Mouse (Mus musculus): ENCODE measurements around the gene Araf. TPM values are rescaled to one million over a fixed set of nuclear protein-coding genes. Genes with fewer than 3 reads are reported as not detected.

The Araf gene
- polyA plus RNA-seq, 1 experiment from 2014 or later, result 86.4 TPM

DNA sequence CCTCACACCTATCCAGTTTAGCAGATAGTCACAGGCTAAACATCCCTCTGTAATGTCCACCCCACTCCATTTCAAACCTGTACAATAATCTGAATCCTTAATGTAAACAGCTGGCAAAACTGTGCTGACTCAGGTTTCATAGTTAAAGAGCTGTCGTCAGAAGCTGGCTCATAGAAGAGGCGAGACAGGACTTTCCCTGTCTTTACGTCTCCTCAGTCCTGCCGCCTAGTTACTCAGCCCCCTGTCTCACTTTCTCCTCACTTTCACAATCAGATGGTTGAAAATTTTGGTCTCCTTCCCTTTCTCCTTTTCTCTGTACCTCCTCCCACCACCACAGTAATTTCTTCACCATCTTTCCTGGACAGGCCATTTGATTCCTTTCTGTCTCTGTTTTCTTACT, 70.5 kb downstream of the Araf start:
- H3K4me1 ChIP-seq (ENCODE audit: insufficient read depth), result no peaks in the 10 kb centered on the region
- H3K4me2 ChIP-seq, result no peak overlapping the region
- ATAC-seq (ENCODE audit: insufficient read depth) (no peak), DNase-seq (no peak)
- no peaks in the 10 kb centered on the region for H3K36me3 ChIP-seq (ENCODE audit: insufficient read depth)
- no peak overlapping the region for H3K27ac ChIP-seq (ENCODE audit: low read depth)
- H3K4me3 ChIP-seq (ENCODE audit: low read depth, low read length), result no peak overlapping the region
- H3K27me3 ChIP-seq (ENCODE audit: insufficient read depth, low read length), result no peaks in the 10 kb centered on the region
- WGBS, result 20% methylated on average over 4 of the region's 4 CpGs
- no peak overlapping the region for H3K9ac ChIP-seq
- H3K9me3 ChIP-seq (ENCODE audit: low read depth, low read length), result no peaks in the 10 kb centered on the region
- no peak for TF ChIP-seq CTCF (IDR thresholded peaks at IDR 0.05; ENCODE audit: low read depth)

DNA sequence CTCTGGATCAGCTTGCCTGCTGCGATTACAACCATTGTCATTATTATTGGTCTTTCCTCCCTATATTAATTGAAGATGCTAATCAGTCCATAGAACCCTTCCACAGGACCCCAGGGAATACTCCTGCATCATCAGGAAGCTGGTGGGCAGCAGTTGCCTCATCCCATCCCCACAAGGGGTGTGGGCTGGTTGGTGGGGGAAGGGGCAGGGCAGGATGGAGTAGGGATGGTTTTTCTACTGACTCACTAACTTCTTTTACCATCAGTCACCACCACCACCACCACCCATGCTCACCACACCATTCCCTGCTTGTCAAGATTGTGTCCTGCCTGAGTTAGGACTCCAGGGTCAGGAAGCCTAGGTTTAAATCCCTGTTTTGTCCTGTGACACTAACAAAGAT, 71.6 kb downstream of the Araf start:
- no peak overlapping the region for H3K9ac ChIP-seq
- WGBS, result 72% methylated on average over 1 of the region's 1 CpGs
- DNase-seq, result no peak
- no peak overlapping the region for H3K4me3 ChIP-seq (ENCODE audit: low read depth, low read length)
- H3K27me3 ChIP-seq (ENCODE audit: insufficient read depth, low read length), result no peaks in the 10 kb centered on the region
- H3K9me3 ChIP-seq (ENCODE audit: low read depth, low read length), result no peaks in the 10 kb centered on the region
- H3K4me1 ChIP-seq (ENCODE audit: insufficient read depth), result no peaks in the 10 kb centered on the region
- H3K4me2 ChIP-seq, result no peak overlapping the region
- no peak for ATAC-seq (ENCODE audit: insufficient read depth)
- H3K27ac ChIP-seq (ENCODE audit: low read depth), result no peak overlapping the region
- H3K36me3 ChIP-seq (ENCODE audit: insufficient read depth), result no peaks in the 10 kb centered on the region
- no peak for TF ChIP-seq CTCF (IDR thresholded peaks at IDR 0.05; ENCODE audit: low read depth)

DNA sequence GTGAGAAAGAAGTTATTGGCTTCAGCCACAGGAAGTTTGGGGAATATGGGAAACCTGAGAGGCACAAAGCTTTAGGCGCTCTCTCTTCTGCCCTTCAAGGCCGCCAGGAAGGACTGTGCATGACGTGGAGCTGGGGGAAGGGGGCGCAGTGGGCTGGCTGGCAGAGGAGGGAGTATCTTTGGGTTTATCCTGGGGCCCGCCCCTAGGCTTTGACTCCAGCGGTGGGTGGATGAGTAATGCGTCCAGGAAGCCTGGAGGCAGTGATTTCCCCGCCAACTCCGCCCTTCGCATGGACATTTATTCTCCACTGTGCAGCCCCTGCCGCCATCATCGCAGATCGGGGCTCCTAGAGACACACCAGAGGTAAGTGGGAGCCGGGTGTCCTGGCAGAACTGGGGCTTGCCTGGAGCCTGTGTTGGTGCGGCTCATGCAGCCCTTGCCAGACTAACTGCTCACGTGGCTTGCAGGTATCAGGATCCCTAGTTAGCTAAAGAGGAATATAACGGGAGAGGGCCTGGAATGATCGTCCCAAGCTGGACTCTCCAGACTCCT, 72.4 kb downstream of the Araf start, which contains the start of gene Timp1:
Gene Timp1 (plus strand): TSS at position 205 of the 552 bp plus-strand sequence.
- Histone ChIP-seq H3K36me3 (ENCODE audit: insufficient read depth) (no peaks in the 10 kb centered on the region), H3K4me2 (peak within 1 kb of the TSS; percentile 60), H3K27ac (ENCODE audit: low read depth) (no peak within 1 kb of the TSS), H3K9me3 (ENCODE audit: low read depth, low read length) (no peaks in the 10 kb centered on the region), H3K9ac (peak within 1 kb of the TSS; percentile 43), H3K4me1 (ENCODE audit: insufficient read depth) (no peaks in the 10 kb centered on the region), H3K27me3 (ENCODE audit: insufficient read depth, low read length) (no peaks in the 10 kb centered on the region), H3K4me3 (ENCODE audit: low read depth, low read length) (peak within 1 kb of the TSS; percentile 37)
- 15% methylated on average over 18 of the region's 18 CpGs for WGBS
- ATAC-seq (ENCODE audit: insufficient read depth) (peak; percentile 95), DNase-seq (peak; percentile 79)
- TF ChIP-seq CTCF (IDR thresholded peaks at IDR 0.05; ENCODE audit: low read depth), result peak; percentile 24; the same call in 1 of the 2 replicates

DNA sequence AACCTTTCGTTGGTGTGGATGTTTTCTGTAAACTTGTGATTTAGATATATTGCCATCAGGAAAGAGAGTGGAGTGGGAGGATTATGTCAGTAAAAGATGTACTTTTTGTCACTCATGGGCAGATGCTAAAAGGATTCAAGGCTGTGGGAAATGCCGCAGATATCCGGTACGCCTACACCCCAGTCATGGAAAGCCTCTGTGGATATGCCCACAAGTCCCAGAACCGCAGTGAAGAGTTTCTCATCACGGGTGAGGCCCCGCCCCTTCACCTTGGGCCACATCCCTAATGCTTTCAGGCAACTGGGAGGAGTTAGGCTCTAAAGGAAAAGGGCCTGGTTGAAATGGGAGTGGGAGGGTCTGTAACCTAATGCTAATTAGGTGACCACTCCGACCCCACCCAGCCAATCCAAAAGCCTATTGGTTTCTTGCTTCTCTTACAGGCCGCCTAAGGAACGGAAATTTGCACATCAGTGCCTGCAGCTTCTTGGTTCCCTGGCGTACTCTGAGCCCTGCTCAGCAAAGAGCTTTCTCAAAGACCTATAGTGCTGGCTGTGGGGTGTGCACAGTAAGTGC, 75.4 kb downstream of the Araf start:
- no peak overlapping the region for H3K9ac ChIP-seq
- no peak for ATAC-seq (ENCODE audit: insufficient read depth)
- H3K27ac ChIP-seq (ENCODE audit: low read depth), result no peak overlapping the region
- TF ChIP-seq CTCF (IDR thresholded peaks at IDR 0.05; ENCODE audit: low read depth), result no peak
- no peaks in the 10 kb centered on the region for H3K4me1 ChIP-seq (ENCODE audit: insufficient read depth)
- H3K27me3 ChIP-seq (ENCODE audit: insufficient read depth, low read length), result no peaks in the 10 kb centered on the region
- no peak overlapping the region for H3K4me3 ChIP-seq (ENCODE audit: low read depth, low read length)
- no peak for DNase-seq
- H3K36me3 ChIP-seq (ENCODE audit: insufficient read depth), result no peaks in the 10 kb centered on the region
- H3K4me2 ChIP-seq, result no peak overlapping the region
- 27% methylated on average over 11 of the region's 11 CpGs for WGBS
- H3K9me3 ChIP-seq (ENCODE audit: low read depth, low read length), result no peaks in the 10 kb centered on the region

DNA sequence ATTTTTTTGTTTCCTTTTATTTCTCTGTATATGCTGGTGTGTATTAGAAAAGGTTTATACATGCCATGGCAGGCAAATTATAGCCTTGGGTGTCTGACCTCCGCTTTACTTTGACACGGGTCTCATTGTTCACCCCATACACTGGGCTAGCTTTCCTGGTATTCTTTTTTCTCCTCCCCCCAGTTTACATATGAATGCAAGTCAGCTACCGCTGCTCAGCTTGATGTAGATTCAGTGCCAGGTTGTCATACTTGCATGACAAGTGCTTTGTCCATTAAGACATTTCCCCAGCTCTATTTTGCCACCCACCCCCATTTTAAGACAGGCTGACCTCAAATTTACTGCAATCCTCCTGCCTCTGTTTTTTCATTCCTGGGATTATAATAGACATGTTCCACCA, 77.6 kb downstream of the Araf start:
- no peaks in the 10 kb centered on the region for H3K9me3 ChIP-seq (ENCODE audit: low read depth, low read length)
- DNase-seq, result no peak
- no peaks in the 10 kb centered on the region for H3K36me3 ChIP-seq (ENCODE audit: insufficient read depth)
- no peak for ATAC-seq (ENCODE audit: insufficient read depth)
- no peaks in the 10 kb centered on the region for H3K4me1 ChIP-seq (ENCODE audit: insufficient read depth)
- TF ChIP-seq CTCF (IDR thresholded peaks at IDR 0.05; ENCODE audit: low read depth), result no peak
- H3K9ac ChIP-seq, result no peak overlapping the region
- no peaks in the 10 kb centered on the region for H3K27me3 ChIP-seq (ENCODE audit: insufficient read depth, low read length)
- H3K4me3 ChIP-seq (ENCODE audit: low read depth, low read length), result no peak overlapping the region
- 71% methylated on average over 3 of the region's 3 CpGs for WGBS
- H3K4me2 ChIP-seq, result no peak overlapping the region
- no peak overlapping the region for H3K27ac ChIP-seq (ENCODE audit: low read depth)

DNA sequence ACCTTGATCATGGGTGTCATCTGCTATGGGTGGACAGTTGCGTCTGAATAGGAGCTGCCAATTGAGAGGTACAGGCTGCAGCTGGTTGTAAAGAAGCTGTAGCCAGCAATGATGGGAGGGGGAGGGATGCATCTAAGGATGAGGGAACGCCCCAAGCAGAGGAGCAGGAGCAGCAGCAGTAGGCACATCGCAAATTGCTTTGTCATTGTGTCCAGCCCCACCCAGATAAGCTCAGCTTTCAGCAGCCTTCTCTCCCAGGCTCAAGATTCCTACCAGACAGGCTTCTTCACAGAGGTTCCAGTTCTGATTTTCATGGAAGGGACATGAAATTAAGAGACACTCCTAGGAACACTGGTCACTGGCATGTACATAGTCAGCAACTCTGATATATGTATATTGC, 112.5 kb downstream of the Araf start:
- no peak overlapping the region for H3K4me2 ChIP-seq
- WGBS, result 31% methylated on average over 3 of the region's 3 CpGs
- H3K4me3 ChIP-seq (ENCODE audit: low read depth, low read length), result no peak overlapping the region
- no peaks in the 10 kb centered on the region for H3K4me1 ChIP-seq (ENCODE audit: insufficient read depth)
- DNase-seq (no peak), ATAC-seq (ENCODE audit: insufficient read depth) (no peak)
- no peaks in the 10 kb centered on the region for H3K27me3 ChIP-seq (ENCODE audit: insufficient read depth, low read length)
- no peak for TF ChIP-seq CTCF (IDR thresholded peaks at IDR 0.05; ENCODE audit: low read depth)
- no peak overlapping the region for H3K9ac ChIP-seq
- H3K36me3 ChIP-seq (ENCODE audit: insufficient read depth), result no peaks in the 10 kb centered on the region
- H3K27ac ChIP-seq (ENCODE audit: low read depth), result no peak overlapping the region
- no peaks in the 10 kb centered on the region for H3K9me3 ChIP-seq (ENCODE audit: low read depth, low read length)

Small RNA genes lying within 50 kb of the gene (microRNA-seq; reads per million reads assigned to microRNA genes)
- gene Gm24824 (ENCODE audit: borderline number of aligned reads) (not detected), gene Mir5617 (ENCODE audit: borderline number of aligned reads) (not detected)

Other genes with a start within 250 kb of the Araf start
- 1.9 and 2.0 TPM in 2 replicates for gene Rgn, start 248.0 kb upstream of the Araf start, polyA plus RNA-seq (2014; fragmentation: Nextera tagmentation; extraction: Ambion mirVana)
- 69.8 and 75.1 TPM in 2 replicates for gene Rbm10, start 180.3 kb upstream of the Araf start, polyA plus RNA-seq (2014; fragmentation: Nextera tagmentation; extraction: Ambion mirVana)
- gene Ndufb11, start 180.2 kb upstream of the Araf start, polyA plus RNA-seq (2014; fragmentation: Nextera tagmentation; extraction: Ambion mirVana), result 243 and 245 TPM in 2 replicates
- 200 and 202 TPM in 2 replicates for gene Uba1, start 139.5 kb upstream of the Araf start, polyA plus RNA-seq (2014; fragmentation: Nextera tagmentation; extraction: Ambion mirVana)
- gene Cdk16, start 109.9 kb upstream of the Araf start, polyA plus RNA-seq (2014; fragmentation: Nextera tagmentation; extraction: Ambion mirVana), result 92.8 and 96.6 TPM in 2 replicates
- gene Usp11, start 93.9 kb upstream of the Araf start, polyA plus RNA-seq (2014; fragmentation: Nextera tagmentation; extraction: Ambion mirVana), result 38.2 and 39.9 TPM in 2 replicates
- gene Timp1, start 72.4 kb downstream of the Araf start, polyA plus RNA-seq (2014; fragmentation: Nextera tagmentation; extraction: Ambion mirVana), result 34.2 and 34.7 TPM in 2 replicates
- 0.11 and 0.42 TPM in 2 replicates for gene Syn1, start 123.2 kb downstream of the Araf start, polyA plus RNA-seq (2014; fragmentation: Nextera tagmentation; extraction: Ambion mirVana)
- 5.6 and 6.0 TPM in 2 replicates for gene Cfp, start 133.7 kb downstream of the Araf start, polyA plus RNA-seq (2014; fragmentation: Nextera tagmentation; extraction: Ambion mirVana)
- 7.7 and 8.0 TPM in 2 replicates for gene Elk1, start 152.8 kb downstream of the Araf start, polyA plus RNA-seq (2014; fragmentation: Nextera tagmentation; extraction: Ambion mirVana)
- gene Uxt, start 164.2 kb downstream of the Araf start, polyA plus RNA-seq (2014; fragmentation: Nextera tagmentation; extraction: Ambion mirVana), result 53.2 and 55.9 TPM in 2 replicates

All from lung, embryonic 14.5 days (tissue).